Mouse (Mus musculus) C2C12 (cell line): ENCODE measurements at regions not wholly inside any gene's neighbourhood (a gene's known extent, or its start where the extent isn't known, plus 50 kb on each side); places are given as distances from the start of the nearest gene placed in this dataset.

Experiments used
- H3K27me3 ChIP-seq: one replicate; pipeline ENCODE4 v1.6.1; 2011; ENCODE audit not compliant: control insufficient read depth, insufficient read depth, insufficient read length
- H3K36me3 ChIP-seq: one replicate; pipeline ENCODE4 v1.6.1; 2011; ENCODE audit not compliant: control insufficient read depth, insufficient read depth
- H3K4me3 ChIP-seq: one replicate; pipeline ENCODE4 v1.5.1; 2011; ENCODE audit warnings: mild to moderate bottlenecking, control low read depth; ENCODE audit not compliant: poor library complexity, insufficient read depth, severe bottlenecking
- H3K79me2 ChIP-seq: one replicate; pipeline ENCODE4 v1.6.1; 2011; ENCODE audit not compliant: control insufficient read depth, insufficient read depth
- H3K79me3 ChIP-seq: one replicate; pipeline ENCODE4 v1.6.1; 2011; ENCODE audit warnings: low read depth, control low read depth
- H3ac ChIP-seq: one replicate; pipeline ENCODE3; 2011; ENCODE audit warnings: low read depth; ENCODE audit not compliant: control insufficient read depth, insufficient read length
- CEBPB ChIP-seq: IDR thresholded peaks from one replicate; pipeline ENCODE4 v1.6.1; 2011; ENCODE audit warnings: low read depth, mild to moderate bottlenecking, control low read depth, moderate library complexity
- CTCF ChIP-seq: IDR thresholded peaks from one replicate; pipeline ENCODE4 v1.5.1; 2011; ENCODE audit not compliant: control insufficient read depth, insufficient read depth, insufficient read length
- FOSL1 ChIP-seq: IDR thresholded peaks from one replicate; pipeline ENCODE4 v1.8.0; 2011; ENCODE audit warnings: mild to moderate bottlenecking, low read length; ENCODE audit not compliant: poor library complexity, insufficient read depth, severe bottlenecking
- MAX ChIP-seq: IDR thresholded peaks from one replicate; pipeline ENCODE4 v1.6.1; 2011; ENCODE audit warnings: mild to moderate bottlenecking, control low read depth
- MYOD1 ChIP-seq: IDR thresholded peaks from one replicate; pipeline ENCODE4 v1.6.1; 2011; ENCODE audit warnings: low read depth; ENCODE audit not compliant: control insufficient read depth, insufficient read length
- MYOG ChIP-seq: IDR thresholded peaks from one replicate; pipeline ENCODE4 v1.6.1; 2011; ENCODE audit not compliant: control insufficient read depth, insufficient read length; ENCODE audit errors: extremely low read depth
- USF1 ChIP-seq: IDR thresholded peaks from one replicate; pipeline ENCODE4 v1.6.1; 2011; ENCODE audit warnings: low read depth, mild to moderate bottlenecking, control low read depth, moderate library complexity

- no peak overlapping the region for H3ac ChIP-seq
- TF ChIP-seq CEBPB (no peak), USF1 (no peak), MYOD1 (no peak), MYOG (no peak), MAX (no peak), CTCF (no peak), FOSL1 (no peak)
- H3K36me3 ChIP-seq = no peaks in the 10 kb centered on the region
- peaks cover 10% of the 10 kb centered on the region for H3K27me3 ChIP-seq
- no peaks in the 10 kb centered on the region for H3K79me3 ChIP-seq
- H3K4me3 ChIP-seq = no peak overlapping the region
- H3K79me2 ChIP-seq = no peaks in the 10 kb centered on the region
Measured at GRCm38 (mm10) chr4:62856406-62856805, 109.0 kb upstream of the Zfp618 start.

GRCm38 (mm10) chr4:62862756-62863155 lies 102.6 kb upstream of the Zfp618 start:
- Histone ChIP-seq H3K79me3 (no peaks in the 10 kb centered on the region), H3ac (no peak overlapping the region), H3K27me3 (peaks cover 14% of the 10 kb centered on the region), H3K4me3 (no peak overlapping the region), H3K36me3 (no peaks in the 10 kb centered on the region), H3K79me2 (no peaks in the 10 kb centered on the region)
- TF ChIP-seq MYOG = no peak
- no peak for TF ChIP-seq CEBPB
- no peak for TF ChIP-seq MYOD1
- TF ChIP-seq USF1 = no peak
- no peak for TF ChIP-seq FOSL1
- TF ChIP-seq CTCF = no peak
- TF ChIP-seq MAX = no peak

- H3K4me3 ChIP-seq = no peak overlapping the region
- no peaks in the 10 kb centered on the region for H3K79me3 ChIP-seq
- H3ac ChIP-seq = no peak overlapping the region
- no peaks in the 10 kb centered on the region for H3K36me3 ChIP-seq
- no peak for TF ChIP-seq CEBPB
- TF ChIP-seq MYOD1 = no peak
- TF ChIP-seq USF1 = no peak
- no peak for TF ChIP-seq MYOG
- TF ChIP-seq FOSL1 = no peak
- no peak for TF ChIP-seq MAX
- TF ChIP-seq CTCF = no peak
- no peaks in the 10 kb centered on the region for H3K79me2 ChIP-seq
- peaks cover 32% of the 10 kb centered on the region for H3K27me3 ChIP-seq
Measured at GRCm38 (mm10) chr4:62870391-62870983, 94.9 kb upstream of the Zfp618 start.

- peaks cover 32% of the 10 kb centered on the region for H3K27me3 ChIP-seq
- no peak for TF ChIP-seq MYOG
- no peak for TF ChIP-seq USF1
- no peak for TF ChIP-seq FOSL1
- TF ChIP-seq MAX = no peak
- TF ChIP-seq CTCF = no peak
- TF ChIP-seq CEBPB = no peak
- no peak for TF ChIP-seq MYOD1
- H3K36me3 ChIP-seq = no peaks in the 10 kb centered on the region
- H3ac ChIP-seq = no peak overlapping the region
- no peaks in the 10 kb centered on the region for H3K79me3 ChIP-seq
- no peak overlapping the region for H3K4me3 ChIP-seq
- H3K79me2 ChIP-seq = no peaks in the 10 kb centered on the region
Measured at GRCm38 (mm10) chr4:62872562-62872961, 92.8 kb upstream of the Zfp618 start.

- Histone ChIP-seq H3K36me3 (no peaks in the 10 kb centered on the region), H3K4me3 (no peak overlapping the region), H3K27me3 (peaks cover 32% of the 10 kb centered on the region), H3ac (no peak overlapping the region), H3K79me3 (no peaks in the 10 kb centered on the region), H3K79me2 (no peaks in the 10 kb centered on the region)
- no peak for TF ChIP-seq CTCF
- no peak for TF ChIP-seq MYOG
- TF ChIP-seq USF1 = no peak
- no peak for TF ChIP-seq CEBPB
- TF ChIP-seq FOSL1 = no peak
- no peak for TF ChIP-seq MAX
- TF ChIP-seq MYOD1 = no peak
Measured at GRCm38 (mm10) chr4:62873986-62874385, 91.4 kb upstream of the Zfp618 start.
